Mouse (Mus musculus) brain, embryonic 14.5 days (tissue): Measurements from ENCODE around the gene Pfdn2.
A peak's percentile ranks its signal among the peaks of the same experiment; 100 is the strongest.

Experiments
- CTCF ChIP-seq: fragments of 200-500 bp; IDR thresholded peaks from 2 replicates; pipeline ENCODE4 v1.5.1; 2012; ENCODE audit warnings: inconsistent platforms, mild to moderate bottlenecking, moderate library complexity, borderline replicate concordance; ENCODE audit not compliant: insufficient read depth, insufficient read length; ENCODE audit errors: extremely low read depth
- POLR2A ChIP-seq: fragments of 200-500 bp; IDR thresholded peaks from 2 replicates; pipeline ENCODE4 v1.6.1; 2012; ENCODE audit warnings: mild to moderate bottlenecking, inconsistent platforms, borderline replicate concordance; ENCODE audit not compliant: poor library complexity, insufficient read depth, insufficient read length, severe bottlenecking; ENCODE audit errors: extremely low read depth

GRCm38 (mm10) chr1:171328839-171329432 lies 16.5 kb upstream of the Pfdn2 start, which contains the start of gene Dedd:
- TF ChIP-seq CTCF (no peak), POLR2A (peak; percentile 21; the same call in 1 of the 2 replicates)
